Mouse (Mus musculus) inflammation-experienced regulatory T-cells, adult 16 weeks (primary cell): Measurements from ENCODE around the gene H2al1h. TPM values are rescaled to one million over a fixed set of nuclear protein-coding genes. Genes with fewer than 3 reads are reported as not detected.

Experiments
- polyA plus RNA-seq: library from polyadenylated mRNA; unstranded; fragments of 100-300 nt; shearing (Covaris generic); gene quantifications from one replicate; pipeline ENCODE4 v1.2.1, GENCODE M21; 2017

The H2al1h gene
- polyA plus RNA-seq = not detected

DNA sequence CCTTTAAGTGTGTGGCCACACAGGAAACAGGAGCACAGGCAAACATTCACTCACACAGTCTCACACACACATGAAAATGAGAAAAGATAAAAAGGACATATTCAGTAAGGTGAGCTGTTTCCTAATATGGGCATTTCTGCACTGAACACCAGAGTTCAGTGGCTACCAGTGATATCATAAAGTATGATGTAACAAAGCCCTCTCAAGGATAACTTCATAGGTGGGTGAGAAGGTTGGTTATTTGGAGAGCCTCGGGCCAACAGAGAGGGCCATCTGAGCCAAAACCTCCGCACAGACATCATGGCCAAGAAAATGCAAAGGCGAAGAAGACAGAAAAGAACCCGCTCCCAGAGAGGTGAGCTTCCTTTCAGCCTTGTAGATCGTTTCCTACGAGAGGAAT, at the start of gene H2al1h:
TSS of gene H2al1h (plus strand) at position 301 of the 400 bp plus-strand sequence.

GRCm38 (mm10) chrX:11298957-11299356, 22.3 kb upstream of the H2al1h start, which contains the start of gene H2al1a:
H2al1a (plus strand) TSS chrX:11299257.

GRCm38 (mm10) chrX:11302132-11302531, 19.2 kb upstream of the H2al1h start, which contains the start of gene H2al1b:
H2al1b (plus strand) TSS chrX:11302432.

GRCm38 (mm10) chrX:11305355-11305754, 15.9 kb upstream of the H2al1h start, which contains the start of gene H2al1c:
H2al1c (plus strand) TSS chrX:11305655.

GRCm38 (mm10) chrX:11308524-11308923, 12.8 kb upstream of the H2al1h start, which contains the start of gene H2al1d:
H2al1d (plus strand) TSS chrX:11308824.

GRCm38 (mm10) chrX:11311634-11312033, 9.7 kb upstream of the H2al1h start, which contains the start of gene H2al1e:
H2al1e (plus strand) TSS chrX:11311934.

DNA sequence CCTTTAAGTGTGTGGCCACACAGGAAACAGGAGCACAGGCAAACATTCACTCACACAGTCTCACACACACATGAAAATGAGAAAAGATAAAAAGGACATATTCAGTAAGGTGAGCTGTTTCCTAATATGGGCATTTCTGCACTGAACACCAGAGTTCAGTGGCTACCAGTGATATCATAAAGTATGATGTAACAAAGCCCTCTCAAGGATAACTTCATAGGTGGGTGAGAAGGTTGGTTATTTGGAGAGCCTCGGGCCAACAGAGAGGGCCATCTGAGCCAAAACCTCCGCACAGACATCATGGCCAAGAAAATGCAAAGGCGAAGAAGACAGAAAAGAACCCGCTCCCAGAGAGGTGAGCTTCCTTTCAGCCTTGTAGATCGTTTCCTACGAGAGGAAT, 6.4 kb upstream of the H2al1h start, which contains the start of gene H2al1f:
TSS of gene H2al1f (plus strand) at position 301 of the 400 bp plus-strand sequence.

GRCm38 (mm10) chrX:11317956-11318355, 3.3 kb upstream of the H2al1h start, which contains the start of gene H2al1g:
H2al1g (plus strand) TSS chrX:11318256.

GRCm38 (mm10) chrX:11324359-11324758, 3.1 kb downstream of the H2al1h start, which contains the start of gene H2al1i:
H2al1i (plus strand) TSS chrX:11324659.

DNA sequence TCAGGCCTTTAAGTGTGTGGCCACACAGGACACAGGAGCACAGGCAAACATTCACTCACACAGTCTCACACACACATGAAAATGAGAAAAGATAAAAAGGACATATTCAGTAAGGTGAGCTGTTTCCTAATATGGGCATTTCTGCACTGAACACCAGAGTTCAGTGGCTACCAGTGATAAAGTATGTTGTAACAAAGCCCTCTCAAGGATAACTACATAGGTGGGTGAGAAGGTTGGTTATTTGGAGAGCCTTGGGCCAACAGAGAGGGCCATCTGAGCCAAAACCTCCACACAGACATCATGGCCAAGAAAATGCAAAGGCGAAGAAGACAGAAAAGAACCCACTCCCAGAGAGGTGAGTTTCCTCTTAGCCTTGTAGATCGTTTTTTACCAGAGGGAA, 6.2 kb downstream of the H2al1h start, which contains the start of gene H2al1j:
TSS of gene H2al1j (plus strand) at position 301 of the 400 bp plus-strand sequence.

Other genes starting within 250 kb of the H2al1h start
- gene H2al1a, start 22.2 kb upstream of the H2al1h start, polyA plus RNA-seq = not detected
- not detected for gene H2al1b, start 19.1 kb upstream of the H2al1h start, polyA plus RNA-seq
- gene H2al1c, start 15.8 kb upstream of the H2al1h start, polyA plus RNA-seq = not detected
- not detected for gene H2al1d, start 12.7 kb upstream of the H2al1h start, polyA plus RNA-seq
- gene H2al1e, start 9.6 kb upstream of the H2al1h start, polyA plus RNA-seq = not detected
- gene H2al1f, start 6.3 kb upstream of the H2al1h start, polyA plus RNA-seq = not detected
- gene H2al1g, start 3.2 kb upstream of the H2al1h start, polyA plus RNA-seq = not detected
- gene H2al1i, start 3.2 kb downstream of the H2al1h start, polyA plus RNA-seq = not detected
- not detected for gene H2al1j, start 6.3 kb downstream of the H2al1h start, polyA plus RNA-seq